Mouse (Mus musculus) adrenal gland, adult 18-20 months (tissue): ENCODE measurements at regions not wholly inside any gene's neighbourhood (a gene's known extent, or its start where the extent isn't known, plus 50 kb on each side); places are given as distances from the start of the nearest gene placed in this dataset.

Experiments used
- DNase-seq, 2 experiments: peaks; one replicate each; pipeline ENCODE4 v3.0.0; 2021 to 2022; ENCODE audit warnings: low spot score in 2 of 2

- no peak for DNase-seq
Measured at GRCm38 (mm10) chr4:32148597-32148996, 90.0 kb upstream of the Bach2 start.

GRCm38 (mm10) chr4:32149171-32149570 is 89.4 kb upstream of the Bach2 start:
- no peak for DNase-seq

- peak in 1 of 2 experiments; percentile 25 for DNase-seq
Measured at GRCm38 (mm10) chr4:32153356-32153755, 85.2 kb upstream of the Bach2 start.

GRCm38 (mm10) chr4:32156965-32157364 is 81.6 kb upstream of the Bach2 start:
- DNase-seq: no peak

- no peak for DNase-seq
Measured at GRCm38 (mm10) chr4:32158451-32158850, 80.2 kb upstream of the Bach2 start.

DNA sequence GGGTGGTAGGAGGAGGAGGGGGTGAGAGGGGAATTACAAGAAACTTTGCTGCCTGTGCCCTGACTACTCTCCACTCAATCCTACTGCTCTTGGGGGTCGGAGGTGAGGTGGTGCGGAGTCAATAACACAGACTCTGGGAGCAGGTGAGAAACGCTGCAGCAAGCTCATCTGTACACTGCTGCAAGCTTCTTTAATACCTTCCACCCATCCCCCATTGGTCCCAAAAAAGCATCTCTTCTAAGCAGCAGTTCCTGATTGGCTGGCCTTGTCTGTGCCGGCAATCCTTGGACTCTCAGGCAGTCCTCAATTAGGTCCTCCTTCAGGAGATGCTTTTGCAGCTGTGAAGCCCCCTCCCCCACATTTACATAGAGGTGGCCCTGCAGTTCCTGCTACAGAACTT is 79.7 kb upstream of the Bach2 start:
- DNase-seq: no peak

DNA sequence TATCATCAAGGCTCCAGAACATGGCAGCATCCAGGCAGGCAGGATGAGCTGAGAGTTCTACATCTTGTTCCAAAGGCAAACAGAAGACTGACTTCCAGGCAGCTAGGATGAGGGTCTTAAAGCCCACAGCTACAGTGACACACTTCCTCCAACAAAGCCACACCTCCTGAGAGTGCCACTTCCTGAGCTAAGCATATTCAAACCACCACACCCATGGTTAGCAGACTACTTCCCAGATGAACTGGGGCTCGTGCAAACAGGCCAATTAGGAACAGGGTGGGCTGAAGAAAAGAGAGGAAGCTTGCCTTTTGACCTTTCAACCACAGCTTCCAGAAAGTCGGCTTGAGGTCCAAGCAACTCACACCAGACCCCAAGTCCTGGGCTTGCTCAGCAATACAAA is 77.8 kb upstream of the Bach2 start:
- DNase-seq: no peak

GRCm38 (mm10) chr4:32161871-32162656 is 76.5 kb upstream of the Bach2 start:
- no peak for DNase-seq

GRCm38 (mm10) chr4:32162694-32163240 is 75.8 kb upstream of the Bach2 start:
- DNase-seq: no peak

- no peak for DNase-seq
Measured at GRCm38 (mm10) chr4:32164081-32164641, 74.4 kb upstream of the Bach2 start.

GRCm38 (mm10) chr4:32164736-32165241 is 73.8 kb upstream of the Bach2 start:
- no peak for DNase-seq

DNA sequence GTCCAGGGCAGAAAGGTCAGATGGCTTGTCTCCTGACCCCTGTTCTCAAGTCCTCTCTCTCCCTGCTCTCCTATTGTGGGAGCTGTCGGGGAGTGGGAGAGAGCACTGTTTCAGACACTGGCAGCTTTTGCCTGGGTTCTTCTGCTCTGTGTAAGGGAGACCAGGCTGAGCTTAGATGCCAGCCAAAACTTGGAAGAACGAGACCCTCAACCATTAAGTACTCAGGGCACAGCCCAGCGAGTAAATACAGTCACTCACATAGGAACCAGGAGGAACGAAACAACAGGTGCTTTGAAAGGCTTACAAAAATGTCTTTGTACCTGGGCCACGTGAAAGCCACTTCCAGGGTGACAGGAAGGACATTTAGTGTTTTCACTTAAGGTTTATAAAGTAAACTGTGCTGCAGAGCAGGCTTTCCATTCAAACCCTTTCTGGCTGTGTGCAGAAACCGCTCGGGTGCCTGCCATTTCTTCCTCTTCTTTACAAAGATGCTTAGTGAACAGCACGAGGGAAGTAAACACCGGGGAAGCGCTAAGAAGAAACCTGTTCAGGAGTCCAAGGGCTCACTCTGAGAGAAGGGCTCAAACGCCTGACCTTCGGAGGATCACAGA is 72.6 kb upstream of the Bach2 start:
- DNase-seq: no peak

DNA sequence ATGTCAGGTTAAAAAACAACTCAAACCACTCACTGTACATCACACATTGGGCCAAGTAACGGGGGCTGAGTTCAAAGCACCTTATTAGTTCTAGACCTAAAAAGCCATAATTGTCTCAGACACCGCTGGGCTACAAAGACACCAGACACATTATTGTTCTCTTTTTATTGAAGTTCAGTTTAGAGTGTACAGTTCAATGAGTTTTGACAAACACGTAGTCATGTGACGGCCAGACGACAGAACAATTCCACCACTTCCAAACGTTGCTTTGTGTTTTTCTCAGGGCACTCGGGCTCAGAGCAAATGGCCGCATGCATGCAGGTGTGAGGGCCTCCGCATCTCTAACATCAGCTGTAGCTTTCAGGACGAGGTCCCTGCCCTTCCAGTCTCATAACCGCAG is 71.5 kb upstream of the Bach2 start:
- DNase-seq: no peak

DNA sequence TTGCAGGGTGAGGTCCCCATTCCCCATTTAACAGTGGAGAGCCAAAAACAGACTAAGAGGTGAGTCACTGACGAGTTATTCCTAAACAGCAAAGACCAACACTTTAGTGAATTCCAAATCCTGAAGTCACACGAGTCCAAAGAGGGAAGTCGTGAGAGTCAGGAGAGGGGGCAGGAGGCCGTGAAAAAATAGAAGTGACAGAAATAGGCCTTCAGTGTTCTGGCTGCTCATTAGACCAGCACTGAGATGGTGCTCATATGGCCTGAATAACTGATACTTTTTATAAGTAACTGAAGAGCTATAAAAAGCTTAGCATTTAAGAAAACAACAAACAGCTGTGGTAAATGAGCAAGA is 68.5 kb upstream of the Bach2 start:
- DNase-seq: no peak

DNA sequence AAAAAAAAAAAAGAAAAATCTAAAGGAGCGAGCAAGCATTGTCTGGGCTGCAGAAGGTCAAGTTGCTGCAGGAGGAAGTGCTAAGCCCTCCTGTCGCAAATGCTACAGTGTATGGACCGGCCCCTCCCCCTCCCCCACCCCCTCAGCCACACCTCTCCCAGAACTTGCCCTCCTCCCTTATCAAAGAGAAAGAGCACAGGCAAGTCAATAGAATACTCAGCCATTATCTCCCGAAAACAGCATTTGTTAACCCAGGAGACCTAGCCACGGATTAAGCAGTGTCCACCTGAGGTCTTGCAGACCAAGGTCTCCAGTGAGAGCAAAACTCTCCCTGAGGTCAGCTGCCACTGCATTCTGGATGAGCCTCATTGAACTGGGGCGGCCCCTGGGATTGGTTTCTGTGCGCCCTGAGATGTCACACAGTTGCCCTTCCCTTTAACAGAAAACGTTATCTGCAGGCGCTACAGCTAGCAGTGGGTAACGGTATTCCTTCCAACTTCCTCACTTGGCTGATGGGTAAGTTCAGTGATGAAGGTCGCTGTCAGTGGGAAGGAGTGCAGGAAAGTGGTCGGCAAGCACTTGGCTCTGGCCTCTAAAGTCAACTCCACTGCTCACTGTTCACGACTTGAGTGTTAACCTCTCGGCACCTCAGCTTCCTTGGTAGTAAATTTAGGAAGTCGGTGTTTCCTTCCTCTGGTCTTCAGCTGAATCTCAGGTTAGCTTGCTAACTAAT is 68.0 kb upstream of the Bach2 start:
- DNase-seq: no peak

DNA sequence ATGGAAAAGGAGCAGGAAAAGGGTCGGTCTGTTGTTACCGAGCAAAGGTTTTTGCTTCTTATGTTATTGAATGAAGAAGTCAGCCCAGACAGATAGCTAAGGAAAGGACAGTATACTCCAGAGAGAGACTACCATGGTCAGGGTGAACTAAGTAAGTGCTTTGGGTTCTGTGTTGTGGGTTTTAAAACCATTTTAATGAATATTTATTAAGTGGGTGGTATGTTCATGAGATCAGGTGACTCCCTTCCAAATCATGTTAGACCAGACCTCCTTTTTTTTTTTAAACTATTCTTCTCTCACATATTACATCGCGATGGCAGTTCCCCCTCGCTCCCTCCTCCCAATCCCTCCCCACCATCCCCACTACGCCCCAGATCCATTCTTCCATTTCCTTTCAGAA is 67.3 kb upstream of the Bach2 start:
- DNase-seq: no peak

DNA sequence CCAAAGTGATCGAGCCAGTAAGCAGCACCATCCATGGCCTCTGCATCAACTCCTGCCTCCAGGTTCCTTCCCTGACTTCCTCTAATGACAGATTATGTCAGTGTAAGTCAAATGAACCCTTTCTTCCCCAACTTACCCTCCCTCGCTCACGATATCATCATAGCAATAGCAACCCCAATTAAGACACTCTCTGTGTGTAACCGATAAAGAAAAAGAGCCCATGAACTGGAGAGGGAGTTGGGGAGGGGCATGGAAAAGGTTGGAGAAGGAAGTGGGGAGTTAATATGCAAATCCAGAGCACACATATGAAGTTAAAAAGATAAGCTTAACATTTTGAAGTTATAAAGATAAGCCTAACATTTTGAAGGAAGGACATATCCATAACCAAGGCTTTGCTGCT is 65.6 kb upstream of the Bach2 start:
- no peak for DNase-seq

- peak in 1 of 2 experiments; percentile 12 for DNase-seq
Measured at GRCm38 (mm10) chr4:32174771-32175170, 63.8 kb upstream of the Bach2 start.

DNA sequence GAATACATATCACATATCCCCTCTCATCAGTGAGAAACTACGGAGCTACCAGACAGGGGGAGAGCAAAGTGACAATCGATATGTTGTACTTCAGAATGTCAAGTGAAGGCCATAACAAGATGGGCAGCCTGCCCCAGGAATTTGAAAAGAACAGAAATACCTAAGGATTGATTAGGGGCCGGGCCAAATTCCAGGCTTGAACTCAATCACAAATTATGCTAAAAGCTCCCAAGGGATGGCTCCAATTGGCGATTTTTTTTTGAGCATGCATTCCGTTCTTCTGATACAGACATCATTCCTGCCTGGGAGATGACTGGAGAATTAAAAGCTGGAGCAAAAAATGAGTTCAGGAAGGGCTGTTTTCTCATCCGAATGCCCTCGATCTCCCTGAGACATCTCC is 63.4 kb upstream of the Bach2 start:
- DNase-seq: no peak

DNA sequence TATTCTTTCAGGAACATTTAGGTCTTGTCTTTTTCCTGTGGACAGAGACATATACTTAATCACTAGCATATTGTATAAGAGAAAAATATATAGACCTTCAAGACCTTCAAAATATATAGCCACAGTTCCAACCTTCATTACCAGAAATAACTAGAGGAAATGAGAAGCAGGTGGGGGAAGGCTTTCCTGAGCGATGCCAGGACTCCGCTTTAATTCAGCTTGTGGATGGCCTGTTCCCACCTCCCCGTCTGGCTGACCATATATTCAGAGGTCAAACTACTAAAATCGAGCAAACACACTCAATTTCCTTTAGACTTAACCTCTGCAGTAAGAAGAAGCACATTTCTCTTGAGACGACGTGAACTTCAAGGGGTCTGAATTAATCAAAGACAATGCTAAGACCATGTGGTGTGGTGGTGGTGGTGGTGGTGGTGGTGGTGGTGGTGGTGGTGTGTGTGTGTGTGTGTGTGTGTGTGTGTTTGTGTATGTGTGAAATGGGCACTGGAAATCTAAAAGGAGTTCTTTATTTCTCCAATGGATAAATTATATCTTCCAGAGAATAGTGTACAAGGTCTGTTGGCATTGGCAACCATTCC is 62.7 kb upstream of the Bach2 start:
- DNase-seq: no peak
